Mouse (Mus musculus) CH12.LX (cell line): ENCODE results near the gene Mast3.

Experiments
- CHD2 ChIP-seq: IDR thresholded peaks from 2 replicates; pipeline ENCODE4 v1.6.1; 2011; ENCODE audit warnings: low read length, improper control_type of control experiment
- CTCF ChIP-seq, 2 experiments: IDR thresholded peaks in 1 of 2; conservative IDR thresholded peaks in 1 of 2; 2 replicates each; pipeline ENCODE4 v1.5.1; 2011 to 2012; ENCODE audit warnings: low read depth in 2 of 2, low read length in 2 of 2, improper control_type of control experiment in 1 of 2, inconsistent platforms in 1 of 2, mild to moderate bottlenecking in 1 of 2, moderate library complexity in 1 of 2
- MAFK ChIP-seq: IDR thresholded peaks from 2 replicates; pipeline ENCODE4 v1.6.1; 2011; ENCODE audit warnings: low read length, improper control_type of control experiment; ENCODE audit not compliant: insufficient replicate concordance
- MEF2A ChIP-seq: IDR thresholded peaks from 2 replicates; pipeline ENCODE4 v1.6.1; 2014; ENCODE audit warnings: low read depth, mild to moderate bottlenecking, inconsistent platforms, low read length, improper control_type of control experiment, borderline replicate concordance
- NELFE ChIP-seq: IDR thresholded peaks from 2 replicates; pipeline ENCODE4 v1.6.1; 2011; ENCODE audit warnings: low read depth, low read length, improper control_type of control experiment
- POLR2A ChIP-seq: IDR thresholded peaks from 2 replicates; pipeline ENCODE4 v1.6.1; 2011; ENCODE audit warnings: low read depth, mild to moderate bottlenecking, improper control_type of control experiment, low read length
- ZNF384 ChIP-seq: IDR thresholded peaks from 2 replicates; pipeline ENCODE4 v1.6.1; 2012; ENCODE audit warnings: low read depth, low read length, improper control_type of control experiment, inconsistent platforms

DNA sequence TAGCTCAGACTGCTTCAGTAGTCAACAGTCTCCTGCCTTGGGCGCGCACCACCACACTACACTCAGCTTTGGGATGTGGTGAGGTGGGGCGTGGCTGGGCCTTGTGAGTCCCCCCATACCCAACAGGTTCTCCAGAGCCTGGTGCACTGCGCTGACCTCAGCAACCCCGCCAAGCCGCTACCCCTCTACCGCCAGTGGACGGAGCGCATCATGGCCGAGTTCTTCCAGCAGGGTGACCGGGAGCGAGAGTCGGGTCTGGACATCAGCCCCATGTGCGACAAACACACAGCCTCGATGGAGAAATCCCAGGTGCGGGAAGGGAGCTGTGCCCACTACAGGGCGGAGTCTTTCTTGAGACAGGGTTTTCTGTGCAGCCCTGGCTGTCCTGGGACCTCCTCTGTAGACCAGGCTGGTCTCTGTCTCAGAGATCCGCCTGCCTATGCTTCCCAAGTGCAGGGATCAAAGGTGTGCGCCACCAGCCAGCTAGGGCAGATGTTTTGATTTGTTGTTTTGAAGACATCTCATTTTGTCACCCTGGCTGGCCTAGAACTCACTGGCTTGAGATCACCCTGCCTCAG is 55.7 kb downstream of the Mast3 start:
- TF ChIP-seq CHD2 (no peak), NELFE (no peak), CTCF (conservative IDR thresholded peaks at IDR 0.05 in 1 of 2, IDR thresholded peaks at IDR 0.05 in 1 of 2; ENCODE audit: low read depth in 2 of 2, low read length in 2 of 2) (no peak), POLR2A (no peak), MEF2A (no peak), MAFK (no peak), ZNF384 (no peak)
